Mouse (Mus musculus) spleen, adult 2 months (tissue): ENCODE results near the gene Mettl7a3.

Experiments
- CTCF ChIP-seq: fragments of 200-500 bp; IDR thresholded peaks from 2 replicates; pipeline ENCODE4 v1.5.1; 2011; ENCODE audit warnings: mild to moderate bottlenecking, inconsistent platforms; ENCODE audit not compliant: insufficient read depth, insufficient read length, insufficient replicate concordance; ENCODE audit errors: extremely low read depth
- POLR2A ChIP-seq: fragments of 200-500 bp; IDR thresholded peaks from 2 replicates; pipeline ENCODE4 v1.6.1; 2011; ENCODE audit warnings: low read depth, low read length, inconsistent platforms

- TF ChIP-seq POLR2A (no peak), CTCF (no peak)
These were observed 53.6 kb downstream of the Mettl7a3 start for GRCm38 (mm10) chr15:100388224-100388835.
